8 mouse cellular contexts compared by ENCODE assay signal in the genomic region with DNA sequence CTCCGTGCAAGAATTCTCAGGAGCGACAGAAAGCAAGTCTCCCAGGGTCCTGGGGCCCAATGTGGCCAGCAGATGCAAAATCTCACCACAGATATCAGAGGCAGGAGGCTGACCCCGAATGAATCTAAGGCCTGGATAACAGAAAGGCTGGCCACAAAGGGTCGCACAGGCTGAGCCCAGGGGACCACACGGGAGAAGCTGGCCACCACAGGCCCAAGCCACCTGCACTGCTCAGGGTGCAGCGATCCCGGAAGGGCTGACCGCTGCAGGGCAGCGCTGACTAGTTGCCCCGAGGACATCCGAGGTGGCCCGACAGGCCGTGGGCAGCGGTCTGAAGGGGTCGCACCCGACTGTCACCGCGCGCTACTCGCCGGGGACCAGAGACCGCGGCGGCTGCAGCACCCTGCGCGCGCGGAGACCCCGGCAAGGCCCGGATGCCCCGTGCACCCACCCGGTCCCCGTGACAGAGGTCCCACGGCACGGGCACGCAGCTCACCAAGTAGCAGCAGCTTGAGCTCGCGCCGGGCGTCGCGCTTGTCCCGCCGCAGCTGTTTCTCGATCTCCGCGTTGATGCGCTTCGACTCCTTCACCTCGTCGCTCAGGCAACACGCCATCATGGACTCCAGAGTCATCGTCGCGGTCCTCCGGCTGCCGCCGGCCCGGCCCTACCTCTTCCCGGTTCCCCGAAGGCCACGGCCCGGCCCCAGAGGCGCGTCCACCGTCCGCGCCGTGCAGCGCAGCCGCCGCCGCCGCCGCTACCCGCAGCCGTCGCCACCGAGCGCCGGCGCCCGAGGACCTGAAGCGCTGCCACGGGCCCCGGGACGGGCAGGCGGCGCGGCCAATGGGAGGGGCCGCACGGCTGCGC. TPM values are rescaled to one million over a fixed set of nuclear protein-coding genes. Genes with fewer than 3 reads are reported as not detected.
DNase-seq lines count a peak whose midpoint lies in the region; ATAC-seq and TF ChIP-seq lines count a peak whose summit lies in the region.

No protein-coding gene starts in this region.

- TF ChIP-seq CTCF in cerebellum, adult 2 months (IDR thresholded peaks at IDR 0.05; ENCODE audit: borderline replicate concordance, insufficient read depth, low read depth, low read length) = no peak
- TF ChIP-seq CTCF in testis, adult 2 months (IDR thresholded peaks at IDR 0.05; ENCODE audit: control insufficient read depth, insufficient read depth, insufficient replicate concordance, low read depth, low read length) = no peak

- under 1% methylated on average over 93 of the region's 93 CpGs for WGBS in cerebellum, adult 2 months
- under 1% methylated on average over 93 of the region's 93 CpGs for WGBS in intestine, embryonic 15.5 days
- under 1% methylated on average over 86 of the region's 93 CpGs for WGBS in neural tube, embryonic 11.5 days

- H3K4me2 ChIP-seq in intestine, embryonic 15.5 days (replicated peaks) = peak overlapping the region; percentile 81
- peak overlapping the region; percentile 98 for H3K4me2 ChIP-seq in neural tube, embryonic 11.5 days (ENCODE audit: low read depth)

- ATAC-seq in intestine, embryonic 15.5 days = peak; percentile 13; the same call in 1 of the 2 replicates
- peak; percentile 16 for ATAC-seq in neural tube, embryonic 11.5 days (ENCODE audit: insufficient read depth, low FRiP score, low TSS enrichment)

- no peak for DNase-seq in cerebellum, adult 2 months
- no peak for DNase-seq in cerebellum, adult 11-12 months
- no peak for DNase-seq in testis, postnatal 14 days (ENCODE audit: low spot score)
- no peak for DNase-seq in neural tube, embryonic 11.5 days (ENCODE audit: low spot score)
- DNase-seq in gastrocnemius, postnatal 25 days = no peak
- no peak for DNase-seq in gastrocnemius, adult 18-20 months (ENCODE audit: low spot score)

- H3K9me3 ChIP-seq in intestine, embryonic 15.5 days = no peaks in the 10 kb centered on the region
- H3K9me3 ChIP-seq in neural tube, embryonic 11.5 days (ENCODE audit: control insufficient read depth, low read length) = no peaks in the 10 kb centered on the region

- H3K4me3 ChIP-seq in cerebellum, adult 2 months (replicated peaks; ENCODE audit: insufficient read depth, low read depth, low read length) = peak overlapping the region; percentile 79
- H3K4me3 ChIP-seq in testis, adult 2 months (ENCODE audit: control insufficient read depth, low read depth, low read length) = peak overlapping the region; percentile 86
- peak overlapping the region; percentile 94 for H3K4me3 ChIP-seq in intestine, embryonic 15.5 days (replicated peaks)
- peak overlapping the region; percentile 85 for H3K4me3 ChIP-seq in neural tube, embryonic 11.5 days (ENCODE audit: low read depth, low read length)

- TF ChIP-seq POLR2A in cerebellum, adult 2 months (IDR thresholded peaks at IDR 0.05; ENCODE audit: borderline replicate concordance, insufficient read depth, low read length) = no peak
- no peak; the same call in 1 of the 2 replicates for TF ChIP-seq POLR2A in testis, adult 2 months (IDR thresholded peaks at IDR 0.05; ENCODE audit: control insufficient read depth, low read depth, low read length)

- peaks cover 42% of the 10 kb centered on the region for H3K4me1 ChIP-seq in cerebellum, adult 2 months (ENCODE audit: control insufficient read depth, insufficient read depth, low read length)
- H3K4me1 ChIP-seq in testis, adult 2 months (ENCODE audit: control insufficient read depth, insufficient read depth, low read length) = peaks cover 9% of the 10 kb centered on the region
- peaks cover 46% of the 10 kb centered on the region for H3K4me1 ChIP-seq in intestine, embryonic 15.5 days (replicated peaks)
- peaks cover 25% of the 10 kb centered on the region for H3K4me1 ChIP-seq in neural tube, embryonic 11.5 days (ENCODE audit: control insufficient read depth, insufficient read depth, low read length)

- no peaks in the 10 kb centered on the region for H3K36me3 ChIP-seq in testis, adult 2 months (ENCODE audit: control insufficient read depth, insufficient read depth, low read length)
- no peaks in the 10 kb centered on the region for H3K36me3 ChIP-seq in intestine, embryonic 15.5 days
- no peaks in the 10 kb centered on the region for H3K36me3 ChIP-seq in neural tube, embryonic 11.5 days (ENCODE audit: control insufficient read depth, insufficient read depth, low read length)

- H3K9ac ChIP-seq in intestine, embryonic 15.5 days = peak overlapping the region; percentile 96
- H3K9ac ChIP-seq in neural tube, embryonic 11.5 days (ENCODE audit: low read length) = peak overlapping the region; percentile 88

- no peaks in the 10 kb centered on the region for H3K27me3 ChIP-seq in cerebellum, adult 2 months (ENCODE audit: control insufficient read depth, insufficient read depth, low read length)
- H3K27me3 ChIP-seq in testis, adult 2 months (ENCODE audit: control insufficient read depth, insufficient read depth, low read length) = no peaks in the 10 kb centered on the region
- no peaks in the 10 kb centered on the region for H3K27me3 ChIP-seq in intestine, embryonic 15.5 days (replicated peaks)
- no peaks in the 10 kb centered on the region for H3K27me3 ChIP-seq in neural tube, embryonic 11.5 days (ENCODE audit: control insufficient read depth, insufficient read depth, low read length)

- peak overlapping the region; percentile 76 for H3K27ac ChIP-seq in cerebellum, adult 2 months (ENCODE audit: insufficient read depth, low read length)
- H3K27ac ChIP-seq in testis, adult 2 months (ENCODE audit: control insufficient read depth, insufficient read depth, low read depth, low read length) = peak overlapping the region; percentile 86
- peak overlapping the region; percentile 83 for H3K27ac ChIP-seq in intestine, embryonic 15.5 days
- peak overlapping the region; percentile 60; the same call in 1 of the 2 replicates for H3K27ac ChIP-seq in neural tube, embryonic 11.5 days (ENCODE audit: low read depth, low read length)

RNA-seq across cellular contexts. Expression of gene Gna11, which starts 0.5 kb away (rescaled TPM):
- polyA plus RNA-seq in cerebellum, adult 2 months (2012; rRNA removed) = 105 and 107 TPM in 2 replicates
- polyA plus RNA-seq in testis, adult 2 months (2012; rRNA removed) = 26.3 and 28.9 TPM in 2 replicates
- polyA plus RNA-seq in intestine, embryonic 15.5 days (2015; fragmentation: Nextera tagmentation; extraction: Ambion mirVana) = 245 and 269 TPM in 2 replicates
- 74.6 and 78.8 TPM in 2 replicates for polyA plus RNA-seq in neural tube, embryonic 11.5 days (2014; fragmentation: Nextera tagmentation; extraction: Ambion mirVana)
- total RNA-seq in gastrocnemius, postnatal 25 days (2021) = 10 to 100 TPM; 24.8 to 25.9 TPM
- total RNA-seq in gastrocnemius, adult 18-20 months (2021) = 10 to 100 TPM; 26.2 to 31.8 TPM

RNA-seq across cellular contexts. Expression of gene Aes, which starts 14.8 kb away (rescaled TPM):
- 1,117 and 1,168 TPM in 2 replicates for polyA plus RNA-seq in cerebellum, adult 2 months (2012; rRNA removed)
- 154 and 172 TPM in 2 replicates for polyA plus RNA-seq in testis, adult 2 months (2012; rRNA removed)
- polyA plus RNA-seq in intestine, embryonic 15.5 days (2015; fragmentation: Nextera tagmentation; extraction: Ambion mirVana) = 743 and 808 TPM in 2 replicates
- polyA plus RNA-seq in neural tube, embryonic 11.5 days (2014; fragmentation: Nextera tagmentation; extraction: Ambion mirVana) = 266 and 278 TPM in 2 replicates
- total RNA-seq in gastrocnemius, postnatal 25 days (2021) = 100 to 1,000 TPM; 845 to 891 TPM
- total RNA-seq in gastrocnemius, adult 18-20 months (2021) = 100 to 1,000 TPM; 947 to 962 TPM

RNA-seq across cellular contexts. Expression of gene Gna15, which starts 20.5 kb away (rescaled TPM):
- polyA plus RNA-seq in cerebellum, adult 2 months (2012; rRNA removed) = 1.3 and 1.4 TPM in 2 replicates
- 1.0 and 1.2 TPM in 2 replicates for polyA plus RNA-seq in testis, adult 2 months (2012; rRNA removed)
- polyA plus RNA-seq in intestine, embryonic 15.5 days (2015; fragmentation: Nextera tagmentation; extraction: Ambion mirVana) = 0.92 and 0.97 TPM in 2 replicates
- polyA plus RNA-seq in neural tube, embryonic 11.5 days (2014; fragmentation: Nextera tagmentation; extraction: Ambion mirVana) = 0.41 TPM in 2 replicates
- total RNA-seq in gastrocnemius, postnatal 25 days (2021) = under 1 TPM; 0.36 to 0.62 TPM
- total RNA-seq in gastrocnemius, adult 18-20 months (2021) = under 1 TPM; 0.53 to 0.57 TPM

RNA-seq across cellular contexts. Expression of gene Tle2, which starts 29.8 kb away (rescaled TPM):
- polyA plus RNA-seq in cerebellum, adult 2 months (2012; rRNA removed) = 282 and 321 TPM in 2 replicates
- 19.0 and 22.1 TPM in 2 replicates for polyA plus RNA-seq in testis, adult 2 months (2012; rRNA removed)
- 14.5 and 17.8 TPM in 2 replicates for polyA plus RNA-seq in intestine, embryonic 15.5 days (2015; fragmentation: Nextera tagmentation; extraction: Ambion mirVana)
- polyA plus RNA-seq in neural tube, embryonic 11.5 days (2014; fragmentation: Nextera tagmentation; extraction: Ambion mirVana) = 7.0 and 7.3 TPM in 2 replicates
- total RNA-seq in gastrocnemius, postnatal 25 days (2021) = 1 to 10 TPM; 5.3 to 6.2 TPM
- 1 to 10 TPM; 4.9 to 7.4 TPM for total RNA-seq in gastrocnemius, adult 18-20 months (2021)

RNA-seq across cellular contexts. Expression of gene S1pr4, which starts 44.6 kb away (rescaled TPM):
- 0.67 and 1.1 TPM in 2 replicates for polyA plus RNA-seq in cerebellum, adult 2 months (2012; rRNA removed)
- 0.04 and 0.13 TPM in 2 replicates for polyA plus RNA-seq in testis, adult 2 months (2012; rRNA removed)
- 1.0 and 1.1 TPM in 2 replicates for polyA plus RNA-seq in intestine, embryonic 15.5 days (2015; fragmentation: Nextera tagmentation; extraction: Ambion mirVana)
- 0.45 and 0.58 TPM in 2 replicates for polyA plus RNA-seq in neural tube, embryonic 11.5 days (2014; fragmentation: Nextera tagmentation; extraction: Ambion mirVana)
- under 1 TPM; 0.99 to 1.00 TPM for total RNA-seq in gastrocnemius, postnatal 25 days (2021)
- under 1 TPM; 0.71 to 0.78 TPM for total RNA-seq in gastrocnemius, adult 18-20 months (2021)
